Mouse (Mus musculus) myocyte (in vitro differentiated cells): ENCODE measurements at regions not wholly inside any gene's neighbourhood (a gene's known extent, or its start where the extent isn't known, plus 50 kb on each side); places are given as distances from the start of the nearest gene placed in this dataset.

Source experiments
- H3K27me3 ChIP-seq: one replicate; pipeline ENCODE4 v1.6.1; 2011; ENCODE audit not compliant: control insufficient read depth, insufficient read depth, insufficient read length
- H3K36me3 ChIP-seq: one replicate; pipeline ENCODE4 v1.6.1; 2011; ENCODE audit not compliant: control insufficient read depth, insufficient read depth
- H3K4me2 ChIP-seq: one replicate; pipeline ENCODE4 v1.6.1; 2011; ENCODE audit warnings: low read depth, control low read depth
- H3K4me3 ChIP-seq: one replicate; pipeline ENCODE4 v1.5.1; 2011; ENCODE audit warnings: mild to moderate bottlenecking, control low read depth, moderate library complexity
- H3K79me2 ChIP-seq: one replicate; pipeline ENCODE4 v1.6.1; 2011; ENCODE audit not compliant: control insufficient read depth, insufficient read depth
- H3ac ChIP-seq: one replicate; pipeline ENCODE4 v1.6.1; 2011; ENCODE audit not compliant: control insufficient read depth, insufficient read length
- CEBPB ChIP-seq: IDR thresholded peaks from 2 replicates; pipeline ENCODE4 v1.6.1; 2011; ENCODE audit warnings: mild to moderate bottlenecking, moderate library complexity; ENCODE audit not compliant: poor library complexity, insufficient read depth, severe bottlenecking
- E2F4 ChIP-seq: IDR thresholded peaks from one replicate; pipeline ENCODE4 v1.6.1; 2011; ENCODE audit warnings: mild to moderate bottlenecking, control low read depth, moderate library complexity; ENCODE audit not compliant: insufficient read depth
- MAX ChIP-seq: IDR thresholded peaks from one replicate; pipeline ENCODE4 v1.6.1; 2011; ENCODE audit warnings: low read depth, mild to moderate bottlenecking, control low read depth
- MYOD1 ChIP-seq, 3 experiments: IDR thresholded peaks; one replicate each; pipeline ENCODE4 v1.6.1; 2011; ENCODE audit warnings: control low read depth in 2 of 3, low read depth in 2 of 3, mild to moderate bottlenecking in 2 of 3, moderate library complexity in 1 of 3; ENCODE audit not compliant: insufficient read length in 2 of 3, control insufficient read depth in 1 of 3
- MYOG ChIP-seq, 3 experiments: IDR thresholded peaks; one replicate each; pipeline ENCODE4 v1.6.1; 2011; ENCODE audit warnings: control low read depth in 2 of 3, low read depth in 2 of 3, mild to moderate bottlenecking in 2 of 3; ENCODE audit not compliant: insufficient read length in 2 of 3, control insufficient read depth in 1 of 3, insufficient read depth in 1 of 3
- POLR2A ChIP-seq: IDR thresholded peaks from one replicate; pipeline ENCODE4 v1.6.1; 2011; ENCODE audit warnings: low read depth, mild to moderate bottlenecking, control low read depth, moderate library complexity; ENCODE audit not compliant: insufficient read length
- POLR2AphosphoS2 ChIP-seq: IDR thresholded peaks from one replicate; pipeline ENCODE4 v1.6.1; 2011; ENCODE audit warnings: low read depth, control low read depth; ENCODE audit not compliant: insufficient read length
- REST ChIP-seq: IDR thresholded peaks from one replicate; pipeline ENCODE4 v1.6.1; 2011; ENCODE audit warnings: mild to moderate bottlenecking, control low read depth, moderate library complexity; ENCODE audit not compliant: insufficient read depth, insufficient read length
- SRF ChIP-seq: IDR thresholded peaks from one replicate; pipeline ENCODE4 v1.6.1; 2011; ENCODE audit warnings: low read depth; ENCODE audit not compliant: control insufficient read depth, insufficient read length
- TCF12 ChIP-seq: IDR thresholded peaks from one replicate; pipeline ENCODE4 v1.6.1; 2011; ENCODE audit warnings: mild to moderate bottlenecking, control low read depth; ENCODE audit not compliant: poor library complexity, insufficient read depth, severe bottlenecking
- TCF3 ChIP-seq: IDR thresholded peaks from one replicate; pipeline ENCODE4 v1.6.1; 2011; ENCODE audit warnings: low read depth, control low read depth; ENCODE audit not compliant: insufficient read length
- USF1 ChIP-seq: IDR thresholded peaks from one replicate; pipeline ENCODE4 v1.6.1; 2011; ENCODE audit warnings: low read depth, mild to moderate bottlenecking, control low read depth, moderate library complexity

DNA sequence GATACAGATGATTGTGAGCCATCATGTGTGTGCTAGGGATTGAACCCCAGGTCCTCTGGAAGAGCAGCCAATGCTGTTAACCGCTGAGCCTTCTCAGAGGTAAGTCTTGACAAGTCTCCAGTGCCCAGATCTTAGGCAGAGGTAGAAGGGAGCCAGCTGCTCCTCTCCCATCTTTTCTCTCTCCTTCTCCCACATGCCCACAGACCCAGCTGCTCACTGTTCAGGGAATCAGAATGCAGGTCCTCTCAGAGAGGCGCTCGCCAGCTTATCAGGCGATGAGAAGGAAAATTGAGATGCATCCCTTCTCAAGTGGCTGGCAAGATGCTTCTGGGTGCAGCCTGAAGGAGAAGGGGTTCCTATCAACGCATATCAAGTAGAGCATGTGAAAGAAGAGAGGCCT lies 131.7 kb downstream of the Pdgfra start:
- peaks cover 14% of the 10 kb centered on the region for H3K27me3 ChIP-seq
- no peak for TF ChIP-seq MYOD1 (IDR thresholded peaks at IDR 0.05; ENCODE audit: control insufficient read depth in 1 of 3, insufficient read length in 2 of 3, low read depth in 2 of 3)
- TF ChIP-seq TCF12 = no peak
- TF ChIP-seq POLR2A = no peak
- no peak for TF ChIP-seq REST
- TF ChIP-seq MAX = no peak
- TF ChIP-seq E2F4 = no peak
- no peak for TF ChIP-seq POLR2AphosphoS2
- TF ChIP-seq CEBPB = no peak
- TF ChIP-seq MYOG (IDR thresholded peaks at IDR 0.05; ENCODE audit: control insufficient read depth in 1 of 3, insufficient read depth in 1 of 3, insufficient read length in 2 of 3, low read depth in 2 of 3) = no peak
- no peak for TF ChIP-seq SRF
- no peak for TF ChIP-seq USF1
- TF ChIP-seq TCF3 = no peak
- H3K4me3 ChIP-seq = no peak overlapping the region
- H3ac ChIP-seq = no peak overlapping the region
- no peak overlapping the region for H3K4me2 ChIP-seq
- no peaks in the 10 kb centered on the region for H3K36me3 ChIP-seq
- no peaks in the 10 kb centered on the region for H3K79me2 ChIP-seq

GRCm38 (mm10) chr5:75285950-75286349 lies 133.9 kb downstream of the Pdgfra start:
- H3K27me3 ChIP-seq = peaks cover 14% of the 10 kb centered on the region
- no peak for TF ChIP-seq MYOD1 (IDR thresholded peaks at IDR 0.05; ENCODE audit: control insufficient read depth in 1 of 3, insufficient read length in 2 of 3, low read depth in 2 of 3)
- H3K79me2 ChIP-seq = no peaks in the 10 kb centered on the region
- no peak overlapping the region for H3K4me3 ChIP-seq
- H3K36me3 ChIP-seq = no peaks in the 10 kb centered on the region
- H3K4me2 ChIP-seq = no peak overlapping the region
- H3ac ChIP-seq = no peak overlapping the region

- peaks cover 5% of the 10 kb centered on the region for H3K27me3 ChIP-seq
- H3K79me2 ChIP-seq = no peaks in the 10 kb centered on the region
- TF ChIP-seq MYOG (IDR thresholded peaks at IDR 0.05; ENCODE audit: control insufficient read depth in 1 of 3, insufficient read depth in 1 of 3, insufficient read length in 2 of 3, low read depth in 2 of 3) (no peak), POLR2AphosphoS2 (no peak), TCF3 (no peak), MAX (no peak), USF1 (no peak), REST (no peak), SRF (no peak), E2F4 (no peak), CEBPB (no peak), MYOD1 (IDR thresholded peaks at IDR 0.05; ENCODE audit: control insufficient read depth in 1 of 3, insufficient read length in 2 of 3, low read depth in 2 of 3) (no peak)
- no peaks in the 10 kb centered on the region for H3K36me3 ChIP-seq
- H3K4me3 ChIP-seq = no peak overlapping the region
- H3K4me2 ChIP-seq = no peak overlapping the region
- H3ac ChIP-seq = no peak overlapping the region
Observed at GRCm38 (mm10) chr5:75295676-75296075, 143.6 kb downstream of the Pdgfra start.

DNA sequence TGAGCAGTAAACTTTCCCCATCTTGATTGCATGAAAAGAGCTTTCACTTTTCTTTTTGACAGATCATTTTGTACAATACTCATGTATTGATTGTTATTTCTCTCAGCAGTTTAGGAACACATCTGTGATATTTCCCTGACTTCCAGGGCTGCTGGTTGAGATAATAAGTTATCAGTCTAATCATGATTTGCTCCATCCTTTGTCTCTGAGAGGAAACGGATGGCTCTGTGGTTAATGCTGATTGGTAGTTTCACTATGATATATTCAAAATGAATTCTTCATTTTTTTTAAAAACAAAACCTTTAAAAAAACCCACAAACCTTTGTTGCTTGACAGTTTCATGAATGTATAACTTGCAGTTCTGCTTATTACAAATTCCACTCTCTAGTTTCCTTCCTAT lies 160.8 kb downstream of the Pdgfra start:
- TF ChIP-seq POLR2AphosphoS2 = no peak
- no peak for TF ChIP-seq MYOD1 (IDR thresholded peaks at IDR 0.05; ENCODE audit: control insufficient read depth in 1 of 3, insufficient read length in 2 of 3, low read depth in 2 of 3)
- TF ChIP-seq SRF = no peak
- TF ChIP-seq MYOG (IDR thresholded peaks at IDR 0.05; ENCODE audit: control insufficient read depth in 1 of 3, insufficient read depth in 1 of 3, insufficient read length in 2 of 3, low read depth in 2 of 3) = no peak
- no peak for TF ChIP-seq CEBPB
- TF ChIP-seq TCF3 = no peak
- TF ChIP-seq E2F4 = no peak
- TF ChIP-seq TCF12 = no peak
- TF ChIP-seq MAX = no peak
- TF ChIP-seq REST = no peak
- no peak for TF ChIP-seq POLR2A
- no peak for TF ChIP-seq USF1
- H3K79me2 ChIP-seq = no peaks in the 10 kb centered on the region

GRCm38 (mm10) chr5:75315956-75316355 lies 163.9 kb downstream of the Pdgfra start:
- Histone ChIP-seq H3ac (no peak overlapping the region), H3K4me2 (peak overlapping the region; percentile 66), H3K36me3 (no peaks in the 10 kb centered on the region), H3K27me3 (no peaks in the 10 kb centered on the region), H3K4me3 (peak overlapping the region; percentile 6), H3K79me2 (no peaks in the 10 kb centered on the region)
- TF ChIP-seq POLR2A = no peak
- TF ChIP-seq MAX = no peak
- TF ChIP-seq MYOD1 (IDR thresholded peaks at IDR 0.05; ENCODE audit: control insufficient read depth in 1 of 3, insufficient read length in 2 of 3, low read depth in 2 of 3) = no peak
- TF ChIP-seq TCF3 = no peak
- TF ChIP-seq POLR2AphosphoS2 = no peak
- no peak for TF ChIP-seq USF1
- TF ChIP-seq E2F4 = no peak

More for the DNA sequence above, 160.8 kb downstream of the Pdgfra start:
- Histone ChIP-seq H3K36me3 (no peaks in the 10 kb centered on the region), H3K4me2 (no peak overlapping the region), H3K27me3 (no peaks in the 10 kb centered on the region), H3K4me3 (no peak overlapping the region), H3ac (no peak overlapping the region)
